Mouse (Mus musculus) heart, embryonic 14.5 days (tissue): ENCODE data around the gene Abhd8. TPM values are rescaled to one million over a fixed set of nuclear protein-coding genes. Genes with fewer than 3 reads are reported as not detected.

Experiments used
- polyA plus RNA-seq: library from polyadenylated mRNA; unstranded; fragments of >200 nt; fragmentation: Nextera tagmentation; extraction: Ambion mirVana; gene quantifications from 2 replicates; pipeline ENCODE4 v1.2.1, GENCODE M21; 2014

Gene Abhd8
- polyA plus RNA-seq, 1 experiment from 2014 or later, result 29.2 TPM

Other genes starting within 250 kb of the Abhd8 start
- gene Myo9b, start 190.9 kb downstream of the Abhd8 start, polyA plus RNA-seq, result 16.8 and 17.9 TPM in 2 replicates
- 134 and 144 TPM in 2 replicates for gene Haus8, start 190.7 kb downstream of the Abhd8 start, polyA plus RNA-seq
- gene Use1, start 96.8 kb downstream of the Abhd8 start, polyA plus RNA-seq, result 87.1 and 95.4 TPM in 2 replicates
- gene Ocel1, start 92.4 kb downstream of the Abhd8 start, polyA plus RNA-seq, result 3.6 TPM in 2 replicates
- 57.1 and 62.4 TPM in 2 replicates for gene Nr2f6, start 81.7 kb downstream of the Abhd8 start, polyA plus RNA-seq
- 10.8 TPM in 2 replicates for gene Ushbp1, start 67.9 kb downstream of the Abhd8 start, polyA plus RNA-seq
- gene Babam1, start 66.8 kb downstream of the Abhd8 start, polyA plus RNA-seq, result 84.5 and 86.1 TPM in 2 replicates
- gene Ankle1, start 57.6 kb downstream of the Abhd8 start, polyA plus RNA-seq, result 16.7 and 20.7 TPM in 2 replicates
- 191 and 193 TPM in 2 replicates for gene Mrpl34, start 1.3 kb upstream of the Abhd8 start, polyA plus RNA-seq
- 76.7 and 79.1 TPM in 2 replicates for gene Dda1, start 5.5 kb upstream of the Abhd8 start, polyA plus RNA-seq
- gene Ano8, start 22.3 kb upstream of the Abhd8 start, polyA plus RNA-seq, result 1.5 and 1.8 TPM in 2 replicates
- gene Gtpbp3, start 24.4 kb upstream of the Abhd8 start, polyA plus RNA-seq, result 3.3 and 4.4 TPM in 2 replicates
- 109 and 121 TPM in 2 replicates for gene Plvap, start 48.1 kb upstream of the Abhd8 start, polyA plus RNA-seq
- gene Ccdc194, start 62.1 kb upstream of the Abhd8 start, polyA plus RNA-seq, result 0.35 and 0.89 TPM in 2 replicates
- gene Bst2, start 73.8 kb upstream of the Abhd8 start, polyA plus RNA-seq, result 10.8 and 19.0 TPM in 2 replicates
- 62.2 and 64.0 TPM in 2 replicates for gene Mvb12a, start 79.3 kb upstream of the Abhd8 start, polyA plus RNA-seq
- gene Tmem221, start 95.2 kb upstream of the Abhd8 start, polyA plus RNA-seq, result 0.53 TPM in 1 of 2 replicates, not detected in the other
- not detected in 2 replicates for gene Nxnl1, start 102.9 kb upstream of the Abhd8 start, polyA plus RNA-seq
- gene Slc27a1, start 105.2 kb upstream of the Abhd8 start, polyA plus RNA-seq, result 14.6 and 15.3 TPM in 2 replicates
- 199 and 201 TPM in 2 replicates for gene Pgls, start 128.5 kb upstream of the Abhd8 start, polyA plus RNA-seq
- gene Fam129c, start 134.0 kb upstream of the Abhd8 start, polyA plus RNA-seq, result 1.4 and 1.5 TPM in 2 replicates
- gene Colgalt1, start 147.3 kb upstream of the Abhd8 start, polyA plus RNA-seq, result 58.1 and 61.6 TPM in 2 replicates
- 0.38 and 0.89 TPM in 2 replicates for gene Unc13a, start 208.1 kb upstream of the Abhd8 start, polyA plus RNA-seq
- gene Jak3, start 212.6 kb upstream of the Abhd8 start, polyA plus RNA-seq, result 5.9 and 6.3 TPM in 2 replicates
- gene Insl3, start 225.6 kb upstream of the Abhd8 start, polyA plus RNA-seq, result 2.4 and 2.7 TPM in 2 replicates
- 3.0 and 3.1 TPM in 2 replicates for gene B3gnt3, start 238.1 kb upstream of the Abhd8 start, polyA plus RNA-seq